Mouse (Mus musculus) kidney, adult 2 months (tissue): ENCODE results near the gene Taar9.
"Not testable (repeated sequence)": the region's sequence is repeated elsewhere in the genome, so short reads cannot be mapped to it uniquely, and the experiment has no call there.

Source experiments
- CTCF ChIP-seq: fragments of 200-500 bp; conservative IDR thresholded peaks from 2 replicates; pipeline ENCODE4 v1.5.1; 2011; ENCODE audit warnings: low read depth, mild to moderate bottlenecking, control low read depth, low read length, moderate library complexity, mixed read lengths; ENCODE audit not compliant: insufficient read depth, insufficient read length
- POLR2A ChIP-seq: fragments of 200-500 bp; IDR thresholded peaks from one replicate; pipeline ENCODE4 v1.6.1; 2011; ENCODE audit warnings: low read depth, low read length, control low read depth

DNA sequence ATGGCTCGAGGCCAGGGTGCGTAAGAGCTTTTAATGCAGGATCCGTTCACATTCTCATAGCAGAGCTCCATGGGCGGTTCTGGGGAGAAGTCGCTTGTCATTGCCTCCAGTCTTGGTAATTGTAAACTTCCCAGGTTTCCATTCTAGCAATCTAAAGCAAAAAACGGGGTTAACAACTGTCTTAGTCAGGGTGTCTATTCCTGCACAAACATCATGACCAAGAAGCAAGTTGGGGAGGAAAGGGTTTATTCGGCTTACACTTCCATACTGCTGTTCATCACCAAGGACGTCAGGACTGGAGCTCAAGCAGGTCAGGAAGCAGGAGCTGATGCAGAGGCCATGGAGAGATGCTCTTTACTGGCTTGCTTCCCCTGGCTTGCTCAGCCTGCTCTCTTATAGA is at the start of gene Taar9:
- TF ChIP-seq POLR2A, CTCF: not testable (repeated sequence)
